Mouse (Mus musculus) heart, postnatal 14 days (tissue): Measurements from ENCODE around the gene Vmn1r67. TPM values are rescaled to one million over a fixed set of nuclear protein-coding genes. Genes with fewer than 3 reads are reported as not detected.
A peak's percentile ranks its signal among the peaks of the same experiment; 100 is the strongest.

Experiments used
- DNase-seq, 2 experiments: peaks; one replicate each; pipeline ENCODE4 v3.0.0; 2021 to 2022
- intact Hi-C: fragments of 180-260 bp; cut with DNase I; formaldehyde crosslinking; loops from one replicate; pipeline ENCODE4 v1.15.1; 2025
- long read RNA-seq, 2 experiments: library from polyadenylated mRNA; stranded (forward); transcript quantifications; one replicate each; pipeline ENCODE4 v2.0.0; 2021
- total RNA-seq, 2 experiments: library from RNA; stranded (reverse); gene quantifications; 2 replicates each; pipeline ENCODE4 v1.2.3; 2021

Vmn1r67 gene
- not detected for total RNA-seq
- long read RNA-seq, experiment 1: 0 reads
- long read RNA-seq, experiment 2: 0 reads

DNA sequence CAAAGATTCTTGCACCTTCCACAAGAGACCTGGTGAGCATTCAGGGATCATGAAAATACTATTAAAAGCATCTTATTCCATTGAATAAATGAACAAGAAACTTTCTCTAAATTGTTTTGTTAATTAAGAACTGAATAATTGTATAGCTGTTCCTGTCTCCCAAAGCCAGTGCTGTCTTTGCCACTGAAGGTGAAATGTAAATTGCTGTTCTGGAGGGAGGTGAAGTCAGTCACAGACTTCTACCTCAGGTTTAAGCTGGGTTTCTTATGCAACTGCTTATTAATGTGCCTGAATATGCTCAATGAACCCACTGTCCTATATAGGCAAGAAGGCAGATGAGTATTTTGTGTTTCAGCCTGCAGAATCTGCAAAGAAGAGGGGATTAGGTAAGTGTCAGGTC lies at the start of gene Vmn1r67:
Gene Vmn1r67, plus strand, starts transcription at position 301 of the 400 bp plus-strand sequence.
- intact Hi-C loops: no loop called here

GRCm38 (mm10) chr7:10458166-10458565 lies 15.0 kb downstream of the Vmn1r67 start:
- intact Hi-C loops: no loop called here
- no peak for DNase-seq

More for the DNA sequence above, at the start of gene Vmn1r67:
- no peak for DNase-seq

GRCm38 (mm10) chr7:10479813-10480212 lies 36.7 kb downstream of the Vmn1r67 start:
- DNase-seq: no peak
- intact Hi-C loops: no loop called here

DNA sequence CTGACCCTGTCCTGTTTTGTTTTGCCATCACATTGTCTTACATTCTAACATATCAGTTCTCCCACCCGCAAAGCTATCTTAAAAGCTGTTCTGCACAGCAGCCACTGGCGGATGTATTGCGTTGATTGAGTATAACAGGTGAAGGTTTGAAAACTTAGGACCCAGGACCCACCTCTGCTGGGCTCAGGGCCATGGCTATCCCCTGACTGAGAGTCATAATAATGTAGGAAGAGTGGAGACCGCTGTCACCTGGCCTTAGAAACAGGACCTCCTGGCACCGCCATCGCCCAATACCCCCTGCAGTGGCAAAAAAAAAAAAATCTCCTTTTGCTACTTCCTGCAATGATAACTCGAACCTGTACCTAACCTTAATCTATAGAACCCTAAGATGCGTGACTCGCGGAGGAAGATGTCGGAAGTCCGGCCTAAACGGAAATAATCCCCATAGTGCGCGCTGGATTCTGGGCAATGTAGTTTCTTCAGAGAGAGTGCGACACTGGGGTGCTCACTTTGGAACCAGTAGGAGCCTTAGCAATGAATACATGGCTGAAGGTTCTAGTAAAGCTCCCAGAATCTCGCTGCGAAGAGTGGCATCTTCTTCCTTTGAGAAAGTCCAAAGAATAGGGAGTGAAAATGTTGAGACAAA lies 37.6 kb downstream of the Vmn1r67 start:
- intact Hi-C loops: no loop called here
- no peak for DNase-seq

GRCm38 (mm10) chr7:10494786-10495521 lies 51.8 kb downstream of the Vmn1r67 start, which contains the start of gene Zik1:
TSS of gene Zik1 (minus strand) at chr7:10495394.
- peak; percentile 49 to 70 for DNase-seq
- intact Hi-C loops: no loop called here

- intact Hi-C loops: no loop called here
- no peak for DNase-seq
Measured at GRCm38 (mm10) chr7:10495578-10495977, 52.4 kb downstream of the Vmn1r67 start.

Other genes with a start within 250 kb of the Vmn1r67 start
- not detected for gene Vmn1r66, start 165.3 kb upstream of the Vmn1r67 start, total RNA-seq
- gene Zik1, start 52.1 kb downstream of the Vmn1r67 start, total RNA-seq: 1 to 10 TPM; 1.7 to 2.1 TPM
- gene Vmn1r68, start 115.2 kb downstream of the Vmn1r67 start, total RNA-seq: not detected
- not detected for gene Vmn1r69, start 170.3 kb downstream of the Vmn1r67 start, total RNA-seq
- gene Vmn1r70, start 188.2 kb downstream of the Vmn1r67 start, total RNA-seq: not detected
- not detected for gene Nlrp4b, start 244.5 kb downstream of the Vmn1r67 start, total RNA-seq